Mouse (Mus musculus) bone marrow macrophage, adult 2 months (primary cell): ENCODE data around the gene Afg1l. TPM values are rescaled to one million over a fixed set of nuclear protein-coding genes. Genes with fewer than 3 reads are reported as not detected.

ENCODE experiments used
- H3K27ac ChIP-seq: 2 replicates; pipeline ENCODE4 v1.5.1; 2012; ENCODE audit warnings: low read depth, low read length; ENCODE audit not compliant: insufficient read depth
- H3K4me1 ChIP-seq: 2 replicates; pipeline ENCODE4 v1.6.1; 2012; ENCODE audit warnings: low read length; ENCODE audit not compliant: control insufficient read depth, insufficient read depth
- H3K4me3 ChIP-seq: 2 replicates; pipeline ENCODE4 v1.5.1; 2012; ENCODE audit warnings: mild to moderate bottlenecking, low read length, moderate library complexity; ENCODE audit not compliant: insufficient read depth
- CTCF ChIP-seq: IDR thresholded peaks from 2 replicates; pipeline ENCODE4 v1.5.1; 2012; ENCODE audit warnings: low read depth, mild to moderate bottlenecking, low read length, moderate library complexity
- POLR2A ChIP-seq: IDR thresholded peaks from 2 replicates; pipeline ENCODE4 v1.6.1; 2012; ENCODE audit warnings: mild to moderate bottlenecking, low read depth, low read length, borderline replicate concordance
- polyA plus RNA-seq: library from polyadenylated mRNA; stranded (reverse); fragments of >200 nt; gene quantifications from 2 replicates; pipeline ENCODE4 v1.2.4, GENCODE M21; 2012; ENCODE audit not compliant: missing spikeins, insufficient read depth, insufficient read length

Gene Afg1l
- polyA plus RNA-seq, 1 experiment = 6.5 TPM

DNA sequence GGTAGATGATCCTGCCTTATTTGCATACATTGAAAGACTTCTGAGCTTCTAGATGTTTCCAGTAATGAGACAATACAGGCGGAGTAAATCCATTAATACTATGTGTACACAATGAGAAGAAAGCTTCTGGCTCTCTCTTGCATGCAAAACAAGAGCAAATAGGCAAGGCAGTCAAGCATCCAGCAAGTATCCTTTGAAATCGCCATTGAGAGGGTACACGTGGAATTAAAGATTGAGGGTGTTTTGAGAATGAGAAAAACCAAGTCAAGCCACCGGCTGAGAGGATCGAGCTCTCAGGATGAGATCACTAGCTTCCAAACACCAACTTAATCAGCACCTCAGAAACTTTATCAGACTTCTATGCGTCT, 138.0 kb downstream of the Afg1l start:
- H3K4me1 ChIP-seq = no peaks in the 10 kb centered on the region
- TF ChIP-seq POLR2A (no peak), CTCF (no peak)
- H3K27ac ChIP-seq = no peak overlapping the region
- H3K4me3 ChIP-seq = no peak overlapping the region

DNA sequence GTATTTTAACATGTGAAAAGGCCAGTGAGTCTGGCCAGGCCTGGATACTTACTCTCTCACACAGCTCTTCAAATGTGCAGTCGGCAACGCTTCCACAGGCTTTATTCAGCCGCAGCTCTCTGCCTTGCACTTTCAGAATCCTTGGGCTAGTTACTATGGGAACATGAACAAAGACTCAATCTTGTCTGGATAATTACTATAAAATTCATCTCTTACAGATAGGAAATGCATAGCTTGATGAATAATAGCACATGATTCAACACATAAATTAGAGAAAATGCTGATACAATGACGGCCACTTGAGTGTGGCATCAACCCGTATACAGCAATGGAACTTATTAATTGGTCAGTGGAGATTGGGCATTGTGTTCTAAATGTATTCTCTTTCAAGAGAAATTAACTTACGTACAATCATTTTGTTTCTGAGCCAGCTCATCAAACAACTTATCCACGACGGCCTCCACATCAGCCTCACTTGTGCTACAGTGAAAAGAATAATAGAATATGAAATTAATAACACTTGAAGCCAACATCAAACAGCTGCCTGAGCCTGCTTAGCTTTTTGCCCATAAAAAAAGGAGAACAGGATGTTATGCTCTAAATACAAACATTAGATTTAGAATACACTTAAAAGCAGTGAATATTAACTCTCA, 138.5 kb downstream of the Afg1l start:
- Histone ChIP-seq H3K4me3 (no peak overlapping the region), H3K4me1 (no peaks in the 10 kb centered on the region), H3K27ac (no peak overlapping the region)
- TF ChIP-seq CTCF = no peak
- TF ChIP-seq POLR2A = no peak

GRCm38 (mm10) chr10:42338456-42338855, 139.9 kb downstream of the Afg1l start:
- Histone ChIP-seq H3K4me3 (no peak overlapping the region), H3K4me1 (no peaks in the 10 kb centered on the region), H3K27ac (no peak overlapping the region)
- no peak for TF ChIP-seq CTCF
- TF ChIP-seq POLR2A = no peak

GRCm38 (mm10) chr10:42327576-42327975, 150.8 kb downstream of the Afg1l start:
- TF ChIP-seq POLR2A = no peak
- no peak for TF ChIP-seq CTCF
- Histone ChIP-seq H3K27ac (no peak overlapping the region), H3K4me3 (no peak overlapping the region)

GRCm38 (mm10) chr10:42325305-42325704, 153.1 kb downstream of the Afg1l start:
- Histone ChIP-seq H3K4me1 (no peaks in the 10 kb centered on the region), H3K4me3 (no peak overlapping the region), H3K27ac (no peak overlapping the region)
- TF ChIP-seq CTCF = no peak
- TF ChIP-seq POLR2A = no peak

More at GRCm38 (mm10) chr10:42327576-42327975, 150.8 kb downstream of the Afg1l start:
- H3K4me1 ChIP-seq = no peaks in the 10 kb centered on the region

DNA sequence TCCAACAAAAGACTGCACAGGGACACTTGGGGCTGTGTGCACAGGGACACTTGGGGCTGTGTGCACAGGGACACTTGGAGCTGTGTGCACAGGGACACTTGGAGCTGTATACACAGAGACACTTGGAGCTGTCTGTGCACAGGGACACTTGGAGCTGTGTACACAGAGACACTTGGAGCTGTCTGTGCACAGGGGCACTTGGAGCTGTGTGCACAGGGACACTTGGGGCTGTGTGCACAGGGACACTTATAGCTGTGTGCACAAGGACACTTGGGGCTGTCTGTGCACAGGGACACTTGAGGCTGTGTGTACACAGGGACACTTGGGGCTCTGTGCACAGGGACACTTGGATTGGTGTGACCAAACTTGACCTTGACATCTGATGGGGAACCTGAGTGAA, 154.4 kb downstream of the Afg1l start:
- Histone ChIP-seq H3K27ac (no peak overlapping the region), H3K4me1 (no peaks in the 10 kb centered on the region), H3K4me3 (no peak overlapping the region)
- TF ChIP-seq POLR2A (no peak), CTCF (no peak)

DNA sequence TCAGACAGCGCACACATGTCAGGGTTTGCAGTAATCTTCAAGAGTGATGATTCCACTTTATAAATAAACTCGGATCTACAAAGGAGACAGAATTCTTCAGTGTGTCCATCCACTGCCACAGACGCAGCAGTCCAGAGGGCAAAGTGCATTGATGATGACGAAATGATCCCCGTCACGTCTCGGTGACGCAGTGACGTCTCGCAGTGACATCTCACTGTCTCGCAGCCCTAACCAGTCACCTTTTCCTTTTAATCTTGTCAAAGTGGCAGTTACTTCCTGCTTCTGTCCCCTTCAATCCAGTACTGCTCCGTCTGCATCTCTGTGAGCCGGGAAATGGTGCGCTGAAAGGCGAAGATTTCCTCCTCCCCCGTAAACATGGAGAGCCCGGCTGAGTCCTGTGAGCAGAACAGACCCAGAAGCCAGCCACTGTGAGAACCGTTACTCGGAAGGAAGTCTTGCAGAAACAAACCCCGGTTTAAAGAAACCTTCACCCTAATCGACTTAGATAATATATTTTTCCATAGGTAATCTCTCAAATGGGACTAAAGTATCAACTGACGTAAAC, 165.1 kb downstream of the Afg1l start:
- H3K4me1 ChIP-seq = no peaks in the 10 kb centered on the region
- H3K27ac ChIP-seq = no peak overlapping the region
- no peak overlapping the region for H3K4me3 ChIP-seq
- TF ChIP-seq POLR2A = no peak
- TF ChIP-seq CTCF = no peak

GRCm38 (mm10) chr10:42312557-42312956, 165.8 kb downstream of the Afg1l start:
- no peak overlapping the region for H3K27ac ChIP-seq
- no peak overlapping the region for H3K4me3 ChIP-seq
- no peaks in the 10 kb centered on the region for H3K4me1 ChIP-seq
- TF ChIP-seq CTCF (no peak), POLR2A (no peak)

DNA sequence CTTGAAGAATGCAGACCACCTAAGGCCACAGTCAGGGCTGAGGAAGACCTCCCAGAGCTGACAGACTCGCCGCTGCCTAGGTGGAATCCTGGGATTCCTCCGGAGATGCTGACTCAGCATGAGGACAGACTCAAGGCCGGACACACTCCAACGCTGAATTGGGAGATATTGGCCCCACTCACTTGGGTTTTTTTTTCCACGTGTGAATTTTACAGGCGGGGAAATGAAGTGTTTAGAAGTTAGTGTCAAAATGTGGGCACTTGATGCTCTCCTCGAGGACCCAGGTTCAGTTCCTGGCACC, 169.7 kb downstream of the Afg1l start:
- TF ChIP-seq CTCF (no peak), POLR2A (no peak)
- no peaks in the 10 kb centered on the region for H3K4me1 ChIP-seq
- no peak overlapping the region for H3K27ac ChIP-seq
- H3K4me3 ChIP-seq = no peak overlapping the region

GRCm38 (mm10) chr10:42307980-42308686, 170.2 kb downstream of the Afg1l start:
- Histone ChIP-seq H3K27ac (no peak overlapping the region), H3K4me1 (no peaks in the 10 kb centered on the region), H3K4me3 (no peak overlapping the region)
- no peak for TF ChIP-seq POLR2A
- TF ChIP-seq CTCF = peak; percentile 93

- H3K4me1 ChIP-seq = no peaks in the 10 kb centered on the region
These were observed 171.9 kb downstream of the Afg1l start for GRCm38 (mm10) chr10:42306422-42306821.

More at GRCm38 (mm10) chr10:42306422-42306821, 171.9 kb downstream of the Afg1l start:
- TF ChIP-seq CTCF (no peak), POLR2A (no peak)
- H3K27ac ChIP-seq = no peak overlapping the region
- no peak overlapping the region for H3K4me3 ChIP-seq
